Mouse (Mus musculus) neutrophil, adult 83 days (primary cell): ENCODE measurements around the gene Ccl27b. TPM values are rescaled to one million over a fixed set of nuclear protein-coding genes. Genes with fewer than 3 reads are reported as not detected.

ENCODE experiments used
- total RNA-seq, 2 experiments: library from RNA; stranded (reverse); gene quantifications; one replicate each; pipeline ENCODE4 v1.2.4; 2023

The Ccl27b gene
- not detected for total RNA-seq

DNA sequence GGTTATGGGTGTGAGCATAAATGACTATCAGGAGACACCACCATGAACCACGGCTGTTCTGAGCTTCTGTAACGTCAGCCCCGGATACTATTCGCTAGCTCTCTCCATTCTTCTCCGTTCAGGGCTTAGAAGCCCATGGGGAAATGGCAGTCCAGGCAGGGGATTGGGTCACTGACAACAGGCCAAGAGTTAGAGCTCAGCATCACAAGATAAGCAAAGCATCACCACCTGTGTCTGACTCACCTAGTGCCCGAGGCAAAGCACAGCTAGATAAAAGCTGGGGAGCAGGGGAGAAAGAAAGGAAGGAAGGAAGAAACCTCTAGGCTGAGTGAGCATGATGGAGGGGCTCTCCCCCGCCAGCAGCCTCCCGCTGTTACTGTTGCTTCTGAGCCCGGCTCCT is at the start of gene Ccl27b:
Gene Ccl27b, plus strand, starts transcription at position 301 of the 400 bp plus-strand sequence.

DNA sequence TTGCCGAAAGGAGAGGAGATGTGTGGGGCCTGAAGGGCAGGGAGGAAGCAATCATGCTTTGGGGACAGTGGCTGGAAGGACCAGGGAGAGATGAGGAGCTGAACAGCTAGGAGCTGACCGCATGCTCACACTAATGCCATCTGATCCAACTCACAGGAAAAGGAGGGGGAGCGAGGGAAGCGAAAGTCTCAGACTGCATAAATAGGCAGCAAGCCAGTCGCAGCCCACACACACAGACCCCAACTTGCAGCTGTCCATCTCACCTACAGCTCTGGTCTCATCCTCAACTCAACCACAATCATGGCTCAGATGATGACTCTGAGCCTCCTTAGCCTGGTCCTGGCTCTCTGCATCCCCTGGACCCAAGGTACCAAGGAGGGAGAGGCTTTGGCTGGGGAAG is 43.2 kb upstream of the Ccl27b start, which contains the start of gene Gm10591:
Gene Gm10591, plus strand, starts transcription at position 301 of the 400 bp plus-strand sequence.

DNA sequence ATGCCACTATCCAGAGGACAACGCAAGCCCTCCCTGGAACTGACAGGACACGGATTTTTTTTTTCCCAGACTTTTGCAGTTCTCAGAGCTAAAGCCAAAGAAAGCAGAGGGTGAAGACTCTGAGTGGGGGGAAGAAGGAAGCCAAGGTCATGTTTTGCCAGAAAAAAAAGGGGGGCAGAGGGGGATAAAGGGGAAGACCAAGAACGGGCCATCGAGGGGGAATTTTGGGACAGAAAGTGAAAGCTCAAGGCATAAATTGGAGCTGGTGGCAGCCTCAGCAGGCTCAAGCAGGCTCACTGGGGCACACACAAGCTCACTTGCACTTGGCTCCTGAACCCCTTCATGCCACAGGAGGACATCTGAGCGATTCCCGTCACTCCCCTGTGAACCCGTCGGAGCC is 25.6 kb upstream of the Ccl27b start, which contains the start of gene Gm2564:
Gene Gm2564, plus strand, starts transcription at position 301 of the 400 bp plus-strand sequence.

DNA sequence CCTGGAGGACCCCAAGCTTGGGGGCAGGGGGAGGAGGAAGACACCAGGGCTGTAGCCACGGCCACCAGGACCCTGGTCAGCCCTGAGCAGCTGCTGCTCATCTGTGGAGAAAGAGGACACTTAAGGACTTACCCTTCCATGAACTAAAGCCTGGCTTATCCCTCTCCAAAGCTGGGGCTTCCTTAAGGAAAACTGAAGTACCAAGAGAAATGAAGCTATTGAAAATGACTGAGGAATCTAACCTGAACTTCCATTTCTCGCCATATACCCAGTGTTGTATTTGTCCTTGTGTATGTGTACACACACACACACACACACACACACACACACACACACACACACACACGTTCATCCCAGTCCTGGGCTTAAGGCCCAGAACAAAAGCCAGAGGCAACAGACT is 6.7 kb downstream of the Ccl27b start, which contains the start of gene Il11ra2:
Gene Il11ra2, minus strand, starts transcription at position 101 of the 400 bp plus-strand sequence.

Other genes starting within 250 kb of the Ccl27b start
- gene Gm21586, start 215.9 kb upstream of the Ccl27b start, total RNA-seq: not detected
- under 1 TPM in 1 of 2 experiments, not detected in 1; 0.24 TPM for gene Gm2163, start 188.5 kb upstream of the Ccl27b start, total RNA-seq
- not detected for gene Fam205a2, start 127.1 kb upstream of the Ccl27b start, total RNA-seq
- gene Gm10591, start 43.1 kb upstream of the Ccl27b start, total RNA-seq: not detected
- not detected for gene Gm2564, start 25.5 kb upstream of the Ccl27b start, total RNA-seq
- gene Il11ra2, start 6.6 kb downstream of the Ccl27b start, total RNA-seq: not detected
- gene 4930578G10Rik, start 80.3 kb downstream of the Ccl27b start, total RNA-seq: not detected
- not detected for gene Ccl19, start 101.3 kb downstream of the Ccl27b start, total RNA-seq
- gene Ccl21a, start 118.7 kb downstream of the Ccl27b start, total RNA-seq: not detected
- not detected for gene Fam205a1, start 198.6 kb downstream of the Ccl27b start, total RNA-seq
- not detected for gene Gm12394, start 201.5 kb downstream of the Ccl27b start, total RNA-seq
- not detected for gene Fam205c, start 219.0 kb downstream of the Ccl27b start, total RNA-seq